ENCODE assay signal across 16 mouse cellular contexts in the genomic region with DNA sequence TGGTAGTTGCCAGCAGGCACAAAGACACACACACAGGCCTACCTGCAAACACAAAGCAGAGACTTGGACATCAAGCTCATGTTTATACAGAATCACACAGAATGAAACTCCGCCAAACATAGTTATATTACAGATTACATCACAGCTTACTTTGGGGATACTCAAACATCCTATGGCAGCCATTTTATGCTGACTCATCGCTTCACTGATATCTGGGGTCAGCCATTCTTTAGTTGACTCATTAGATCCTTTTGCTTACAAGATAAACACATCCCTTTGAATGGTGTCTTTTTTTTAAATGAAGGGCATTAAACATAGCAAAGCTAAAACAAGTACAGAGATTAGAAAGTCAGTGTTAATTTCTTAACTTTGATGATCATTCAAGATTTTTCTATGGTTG.
"Had no signal": no experiment of that assay in that cellular context is flagged by ENCODE, and none has a peak within 500 bp of the region (broad histone marks: within the 10 kb centered on the region; RNA-seq: fewer than 3 reads in every experiment).

No protein-coding gene starts in this region.

- H3K9me3 ChIP-seq: neural tube, embryonic 12.5 days; neural tube, embryonic 13.5 days; stomach, embryonic 15.5 days had no signal

- H3K36me3 ChIP-seq: neural tube, embryonic 12.5 days; neural tube, embryonic 13.5 days; stomach, embryonic 15.5 days had no signal

- H3K27ac ChIP-seq: neural tube, embryonic 12.5 days; neural tube, embryonic 13.5 days; stomach, embryonic 15.5 days; stomach, postnatal 0 days had no signal

- H3K4me3 ChIP-seq: neural tube, embryonic 12.5 days; neural tube, embryonic 13.5 days; stomach, embryonic 15.5 days had no signal

- H3K4me2 ChIP-seq: neural tube, embryonic 12.5 days; neural tube, embryonic 13.5 days; stomach, embryonic 15.5 days had no signal

- H3K27me3 ChIP-seq: neural tube, embryonic 12.5 days; neural tube, embryonic 13.5 days; stomach, embryonic 15.5 days had no signal

- H3K4me1 ChIP-seq: neural tube, embryonic 12.5 days; neural tube, embryonic 13.5 days; stomach, embryonic 15.5 days had no signal

- H3K9ac ChIP-seq: neural tube, embryonic 12.5 days; neural tube, embryonic 13.5 days; stomach, embryonic 15.5 days had no signal

- DNase-seq: retina, postnatal 1 day; right cerebral cortex, adult 18-20 months; right cerebral cortex, postnatal 14 days; right cerebral cortex, postnatal 25 days; right cerebral cortex, postnatal 4 days; spleen, adult 18-20 months; thymus, adult 18-20 months; thymus, adult 2 months; thymus, postnatal 14 days; thymus, postnatal 25 days; thymus, postnatal 36 days; thymus, postnatal 4 days had no signal
